Mouse (Mus musculus): ENCODE data around the gene Gm4907. TPM values are rescaled to one million over a fixed set of nuclear protein-coding genes. Genes with fewer than 3 reads are reported as not detected.
"Not testable (repeated sequence)": the region's sequence is repeated elsewhere in the genome, so short reads cannot be mapped to it uniquely, and the experiment has no call there.

The Gm4907 gene
- not detected for total RNA-seq (2021)
- long read RNA-seq: 0 reads

- not testable (repeated sequence) for DNase-seq (ENCODE audit: low spot score in 2 of 2)
These were observed at the start of gene Gm4907 for GRCm38 (mm10) chrX:23882253-23882652. Gene Gm4907 (plus strand): TSS chrX:23882553.

GRCm38 (mm10) chrX:23833784-23834183 is 48.6 kb upstream of the Gm4907 start:
- DNase-seq (ENCODE audit: low spot score in 2 of 2): not testable (repeated sequence)

DNA sequence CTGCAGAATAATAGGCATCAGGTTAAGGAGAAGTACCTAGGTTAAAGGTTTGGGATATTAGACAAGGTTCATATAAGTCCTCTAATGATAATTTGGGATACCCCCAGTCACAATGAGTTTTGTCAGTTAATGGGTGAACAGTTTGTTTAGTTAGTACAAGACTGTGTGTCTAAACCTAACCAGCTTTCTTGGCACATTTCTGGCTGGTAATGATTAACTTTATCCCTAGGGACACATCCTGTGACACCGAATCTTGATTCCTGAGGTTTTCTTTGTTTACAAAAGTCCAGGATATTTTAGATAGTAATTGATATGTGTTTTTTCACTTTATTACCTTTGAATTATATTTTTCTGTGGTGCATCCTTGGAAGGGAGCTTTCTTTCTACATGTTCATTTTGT is 41.4 kb upstream of the Gm4907 start:
- no peak for DNase-seq (ENCODE audit: low spot score in 2 of 2)

GRCm38 (mm10) chrX:23954161-23954560 is 71.8 kb downstream of the Gm4907 start:
- DNase-seq (ENCODE audit: low spot score in 2 of 2): no peak

Other genes starting within 250 kb of the Gm4907 start
- gene Wdr44, start 189.5 kb upstream of the Gm4907 start, total RNA-seq (2021): 10 to 100 TPM; 20.2 to 22.4 TPM
- gene Gm4985, start 76.4 kb downstream of the Gm4907 start, total RNA-seq (2021): not detected